Mouse (Mus musculus): Measurements from ENCODE around the gene Hoxc12.

GRCm38 (mm10) chr15:102962492-102962891, 25.9 kb downstream of the Hoxc12 start:
- TF ChIP-seq CTCF (IDR thresholded peaks at IDR 0.05; ENCODE audit: extremely low read depth, insufficient read depth, insufficient read length, insufficient replicate concordance) (no peak), POLR2A (IDR thresholded peaks at IDR 0.05; ENCODE audit: low read depth, low read length) (no peak)
